Mouse (Mus musculus) stomach, embryonic 14.5 days (tissue): ENCODE results near the gene Blm. TPM values are rescaled to one million over a fixed set of nuclear protein-coding genes. Genes with fewer than 3 reads are reported as not detected.
A peak's percentile ranks its signal among the peaks of the same experiment; 100 is the strongest.

ENCODE experiments used
- ATAC-seq: fragments of 200-750 bp; cut with Nextera tagmentation; 2 replicates; pipeline ENCODE4 v1.8.0; 2017; ENCODE audit warnings: low read depth, moderate TSS enrichment; ENCODE audit not compliant: insufficient number of reproducible peaks, insufficient read depth, low FRiP score
- H3K27ac ChIP-seq: fragments of 300-500 bp; sonication (generic); 2 replicates; pipeline ENCODE4 v1.5.1; 2014; ENCODE audit warnings: mild to moderate bottlenecking, low read length, moderate library complexity, mixed read lengths
- H3K27me3 ChIP-seq: fragments of 300-500 bp; sonication (generic); 2 replicates; pipeline ENCODE4 v1.6.1; 2014; ENCODE audit warnings: low read length, control low read depth, mixed read lengths; ENCODE audit not compliant: control insufficient read depth, insufficient read depth
- H3K36me3 ChIP-seq: fragments of 300-500 bp; sonication (generic); 2 replicates; pipeline ENCODE4 v1.6.1; 2014; ENCODE audit warnings: mild to moderate bottlenecking, control low read depth, low read length, moderate library complexity, mixed read lengths; ENCODE audit not compliant: control insufficient read depth, insufficient read depth
- H3K4me1 ChIP-seq: fragments of 300-500 bp; sonication (generic); 2 replicates; pipeline ENCODE4 v1.6.1; 2014; ENCODE audit warnings: low read length, control low read depth, mixed read lengths; ENCODE audit not compliant: control insufficient read depth, insufficient read depth
- H3K4me2 ChIP-seq: fragments of 300-500 bp; sonication (generic); replicated peaks from 2 replicates; pipeline ENCODE4 v1.6.1; 2014; ENCODE audit warnings: low read depth, low read length, control low read depth
- H3K4me3 ChIP-seq: fragments of 300-500 bp; sonication (generic); 2 replicates; pipeline ENCODE4 v1.5.1; 2014; ENCODE audit warnings: low read depth, low read length, control low read depth
- H3K9ac ChIP-seq: fragments of 300-500 bp; sonication (generic); replicated peaks from 2 replicates; pipeline ENCODE4 v1.6.1; 2014; ENCODE audit warnings: low read depth, mild to moderate bottlenecking, control low read depth, low read length, moderate library complexity, mixed read lengths
- H3K9me3 ChIP-seq: fragments of 300-500 bp; sonication (generic); 2 replicates; pipeline ENCODE4 v1.6.1; 2016; ENCODE audit warnings: low read depth, low read length, control low read depth; ENCODE audit not compliant: control insufficient read depth
- WGBS: fragments of 180-500 bp; shearing (Covaris S2); extraction: QIAGEN DNeasy Blood & Tissue Kit; methylation state at CpG from one replicate; pipeline ENCODE4 v1.1.7; 2014; 5-methylcytosine and 5-hydroxymethylcytosine counted together
- polyA plus RNA-seq: library from polyadenylated mRNA; unstranded; fragments of >200 nt; fragmentation: Nextera tagmentation; extraction: Ambion mirVana; gene quantifications from 2 replicates; pipeline ENCODE4 v1.2.1, GENCODE M21; 2014

The Blm gene
- polyA plus RNA-seq, 1 experiment from 2014 or later, result 24.0 TPM

DNA sequence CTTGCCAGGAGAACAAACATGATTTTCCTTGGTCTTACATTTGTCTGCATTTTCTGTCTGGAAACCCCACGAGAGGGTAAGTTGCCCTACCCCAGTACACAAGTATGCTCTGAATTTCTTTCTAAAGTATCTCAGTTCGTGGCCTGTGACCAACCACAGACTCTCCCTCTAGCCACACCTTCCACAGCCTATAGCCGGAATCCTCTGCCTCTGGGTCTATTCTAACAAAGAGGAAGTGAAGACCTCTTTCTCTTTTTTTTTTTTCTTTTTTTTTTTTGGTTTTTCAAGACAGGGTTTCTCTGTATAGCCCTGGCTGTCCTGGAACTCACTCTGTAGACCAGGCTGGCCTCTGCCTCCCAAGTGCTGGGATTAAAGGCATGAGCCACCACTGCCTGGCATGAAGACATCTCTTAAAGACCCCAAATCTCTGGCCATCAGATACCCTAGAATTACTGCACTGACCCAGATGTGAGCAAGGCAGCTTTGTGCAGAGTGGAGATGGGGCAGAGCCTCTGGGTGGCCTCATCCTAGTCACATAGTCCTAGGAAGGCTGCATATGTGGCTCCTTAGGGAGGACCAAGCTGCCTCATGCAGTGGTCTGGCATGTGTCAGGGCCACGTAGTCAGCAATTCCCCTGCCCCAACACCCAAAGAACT is 79.3 kb downstream of the Blm start:
- H3K4me1 ChIP-seq, result peaks cover 5% of the 10 kb centered on the region; the same call in 1 of the 2 replicates
- peaks cover 14% of the 10 kb centered on the region for H3K36me3 ChIP-seq
- ATAC-seq, result no peak
- no peak overlapping the region for H3K9ac ChIP-seq
- H3K9me3 ChIP-seq, result no peaks in the 10 kb centered on the region
- no peak overlapping the region; the same call in 1 of the 2 replicates for H3K27ac ChIP-seq
- 65% methylated on average over 4 of the region's 4 CpGs for WGBS
- no peaks in the 10 kb centered on the region for H3K27me3 ChIP-seq
- H3K4me2 ChIP-seq, result no peak overlapping the region
- H3K4me3 ChIP-seq, result no peak overlapping the region

DNA sequence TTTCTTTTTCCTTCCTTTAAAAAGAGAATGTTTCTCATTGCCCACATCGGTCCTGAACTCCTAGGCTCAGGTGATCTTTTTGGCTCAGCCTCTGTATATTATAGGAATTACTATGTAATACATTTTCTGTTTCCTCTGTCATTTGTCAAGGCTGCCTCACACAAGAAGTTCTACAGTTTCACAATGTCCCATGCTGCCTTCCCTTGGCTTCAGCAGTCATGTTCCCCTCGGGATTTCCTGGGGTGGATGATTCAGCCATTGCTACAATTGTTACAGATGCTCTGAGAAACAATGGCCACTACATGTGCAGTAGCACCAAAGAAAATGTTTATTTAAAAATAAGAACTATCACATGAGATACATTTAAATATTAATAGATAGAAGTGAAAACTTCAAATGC is 80.1 kb downstream of the Blm start:
- no peak overlapping the region for H3K9ac ChIP-seq
- 89% methylated on average over 2 of the region's 2 CpGs for WGBS
- no peak overlapping the region for H3K4me3 ChIP-seq
- H3K9me3 ChIP-seq, result no peaks in the 10 kb centered on the region
- H3K36me3 ChIP-seq, result peaks cover 11% of the 10 kb centered on the region; the same call in 1 of the 2 replicates
- H3K4me1 ChIP-seq, result peaks cover 5% of the 10 kb centered on the region; the same call in 1 of the 2 replicates
- H3K27ac ChIP-seq, result no peak overlapping the region
- H3K27me3 ChIP-seq, result no peaks in the 10 kb centered on the region
- ATAC-seq, result no peak
- no peak overlapping the region for H3K4me2 ChIP-seq

GRCm38 (mm10) chr7:80453997-80454396 is 80.9 kb downstream of the Blm start:
- 91% methylated on average over 5 of the region's 5 CpGs for WGBS
- no peaks in the 10 kb centered on the region for H3K9me3 ChIP-seq
- H3K27ac ChIP-seq, result no peak overlapping the region
- no peak overlapping the region for H3K9ac ChIP-seq
- H3K4me1 ChIP-seq, result peaks cover 5% of the 10 kb centered on the region; the same call in 1 of the 2 replicates
- H3K36me3 ChIP-seq, result peaks cover 11% of the 10 kb centered on the region; the same call in 1 of the 2 replicates
- no peak overlapping the region for H3K4me2 ChIP-seq
- ATAC-seq, result no peak
- no peak overlapping the region for H3K4me3 ChIP-seq
- no peaks in the 10 kb centered on the region for H3K27me3 ChIP-seq

DNA sequence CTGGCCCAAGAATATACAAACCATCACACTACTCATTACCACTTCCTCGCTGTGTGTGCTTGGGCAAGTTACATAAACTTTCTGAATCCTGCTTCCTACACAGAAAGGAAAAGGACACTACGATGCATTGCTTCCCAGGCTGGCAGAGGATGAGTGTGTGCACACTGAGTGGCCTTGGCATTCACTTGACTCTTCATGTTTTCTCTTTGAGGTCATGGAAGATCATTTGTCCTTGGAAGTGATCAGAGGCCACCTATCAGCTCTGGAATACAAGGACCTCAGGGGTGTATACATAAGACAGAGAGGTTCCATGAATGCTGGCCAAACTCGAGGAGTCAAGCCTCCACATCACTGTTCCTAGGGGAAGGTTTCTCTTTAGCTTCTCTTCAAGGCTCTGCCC is 81.8 kb downstream of the Blm start:
- no peak overlapping the region for H3K27ac ChIP-seq
- no peak for ATAC-seq
- H3K9me3 ChIP-seq, result no peaks in the 10 kb centered on the region
- H3K9ac ChIP-seq, result no peak overlapping the region
- no peaks in the 10 kb centered on the region for H3K27me3 ChIP-seq
- H3K4me3 ChIP-seq, result no peak overlapping the region
- 86% methylated on average over 3 of the region's 3 CpGs for WGBS
- no peak overlapping the region for H3K4me2 ChIP-seq
- H3K4me1 ChIP-seq, result peaks cover 5% of the 10 kb centered on the region; the same call in 1 of the 2 replicates
- peaks cover 11% of the 10 kb centered on the region; the same call in 1 of the 2 replicates for H3K36me3 ChIP-seq

DNA sequence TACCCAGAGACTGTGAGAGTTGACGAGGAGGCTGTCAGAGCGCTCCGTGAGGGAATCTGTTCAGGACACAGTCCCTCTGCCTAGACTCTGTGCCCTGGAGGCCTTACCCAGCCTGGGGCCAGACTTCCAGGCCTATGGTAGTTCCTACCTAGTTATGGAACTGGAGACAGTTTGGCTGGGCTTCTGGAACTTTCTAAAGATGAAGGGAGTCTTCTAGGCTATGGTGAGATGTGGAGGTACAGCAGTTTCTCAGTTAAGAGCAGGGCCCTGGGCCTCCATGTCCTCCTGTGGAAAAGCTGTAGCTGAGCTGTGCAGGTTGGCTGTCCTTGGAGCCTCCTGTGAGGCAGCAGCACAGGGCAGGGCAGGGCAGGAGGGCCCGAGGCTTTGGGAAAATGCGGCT is 82.7 kb downstream of the Blm start:
- no peak overlapping the region for H3K27ac ChIP-seq
- no peak for ATAC-seq

DNA sequence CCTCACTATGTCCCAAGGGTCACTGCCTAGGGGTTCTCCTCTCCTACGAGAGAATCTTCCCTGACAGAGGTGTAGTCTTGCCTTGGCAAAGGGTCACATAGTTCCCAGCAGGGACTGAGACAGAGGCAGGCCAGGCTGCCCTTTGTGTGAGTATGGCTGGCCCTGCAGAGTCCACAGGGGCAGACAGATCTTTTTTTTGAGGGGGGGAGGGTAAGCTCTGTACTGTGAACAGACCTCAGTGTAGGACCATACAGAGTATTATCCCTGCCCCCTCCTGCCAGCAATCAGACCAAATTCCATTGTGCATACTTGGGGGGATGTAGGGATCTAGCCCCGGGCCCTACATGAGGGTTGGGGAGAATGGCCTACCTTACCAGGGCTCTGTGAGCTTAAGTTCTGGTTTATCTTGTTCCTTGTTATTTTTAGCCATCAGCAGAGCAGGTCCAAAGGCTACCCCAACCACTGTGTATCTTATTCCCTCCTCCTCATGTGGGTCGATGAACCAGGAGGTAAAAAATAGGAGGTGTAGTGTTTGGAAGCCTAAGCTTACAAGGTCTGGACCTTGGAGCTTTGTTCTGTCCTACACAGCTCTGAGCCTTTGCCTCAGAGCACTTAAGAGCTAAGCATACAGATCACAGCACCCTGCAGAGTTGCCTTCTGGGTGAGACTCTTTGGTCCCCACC is 83.2 kb downstream of the Blm start:
- H3K9ac ChIP-seq, result no peak overlapping the region
- peak; percentile 35; the same call in 1 of the 2 replicates for ATAC-seq
- no peaks in the 10 kb centered on the region for H3K4me1 ChIP-seq
- no peak overlapping the region for H3K4me2 ChIP-seq
- H3K9me3 ChIP-seq, result no peaks in the 10 kb centered on the region
- no peak overlapping the region for H3K4me3 ChIP-seq
- no peaks in the 10 kb centered on the region for H3K27me3 ChIP-seq
- WGBS, result 74% methylated on average over 3 of the region's 3 CpGs
- H3K27ac ChIP-seq, result no peak overlapping the region
- H3K36me3 ChIP-seq, result peaks cover 11% of the 10 kb centered on the region; the same call in 1 of the 2 replicates

More for the DNA sequence above, 82.7 kb downstream of the Blm start:
- Histone ChIP-seq H3K9me3 (no peaks in the 10 kb centered on the region), H3K9ac (no peak overlapping the region), H3K36me3 (peaks cover 11% of the 10 kb centered on the region; the same call in 1 of the 2 replicates), H3K4me1 (peaks cover 2% of the 10 kb centered on the region; the same call in 1 of the 2 replicates), H3K4me2 (no peak overlapping the region), H3K4me3 (no peak overlapping the region), H3K27me3 (no peaks in the 10 kb centered on the region)
- 88% methylated on average over 5 of the region's 5 CpGs for WGBS

DNA sequence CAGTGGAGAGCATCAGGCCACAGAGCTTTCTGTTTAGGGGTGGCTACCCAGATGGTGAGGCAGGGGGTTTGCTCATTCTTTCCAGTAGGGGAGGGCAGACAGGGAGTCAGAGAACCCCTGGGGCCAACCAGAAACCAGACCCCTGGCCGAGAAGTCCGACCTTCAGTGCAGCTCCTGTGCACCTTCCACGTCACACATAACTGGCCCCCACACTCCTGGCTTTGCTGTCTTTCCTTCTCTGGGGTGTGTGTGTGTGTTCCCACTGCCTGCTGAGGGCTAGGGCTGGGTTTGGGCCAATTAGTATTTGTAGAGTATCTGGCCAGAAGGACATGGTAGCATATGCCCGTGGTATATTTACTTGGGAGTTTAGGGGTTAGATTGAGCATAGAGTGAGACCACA is 84.6 kb downstream of the Blm start:
- H3K4me3 ChIP-seq, result no peak overlapping the region
- WGBS, result 85% methylated on average over 4 of the region's 4 CpGs
- no peaks in the 10 kb centered on the region for H3K27me3 ChIP-seq
- H3K4me1 ChIP-seq, result peaks cover 7% of the 10 kb centered on the region; the same call in 1 of the 2 replicates
- no peak for ATAC-seq
- no peaks in the 10 kb centered on the region for H3K9me3 ChIP-seq
- no peak overlapping the region for H3K27ac ChIP-seq
- peaks cover 11% of the 10 kb centered on the region; the same call in 1 of the 2 replicates for H3K36me3 ChIP-seq
- H3K9ac ChIP-seq, result no peak overlapping the region
- H3K4me2 ChIP-seq, result no peak overlapping the region

DNA sequence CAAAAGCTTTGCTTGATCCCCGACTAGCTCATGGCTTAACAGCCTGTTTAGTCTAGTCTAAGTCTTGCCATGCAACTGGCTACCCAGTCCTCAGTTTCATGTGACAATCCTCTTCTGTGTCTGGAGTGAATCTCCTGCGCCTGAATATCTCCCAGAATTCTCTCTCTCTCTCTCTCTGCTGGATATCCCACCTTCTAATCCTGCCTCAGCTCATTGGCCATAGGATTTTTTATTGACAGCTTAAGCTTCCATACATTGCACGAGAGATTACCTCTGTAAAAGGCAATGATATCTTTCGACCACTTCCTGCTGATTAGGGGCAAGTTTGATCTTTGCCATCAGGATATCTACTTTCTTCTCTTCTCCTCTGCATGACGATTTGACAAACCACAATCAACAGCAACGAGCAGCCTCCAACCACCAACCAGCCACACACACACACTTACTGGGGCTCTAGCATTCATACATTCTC is 85.3 kb downstream of the Blm start:
- Histone ChIP-seq H3K4me1 (peaks cover 14% of the 10 kb centered on the region), H3K4me2 (no peak overlapping the region), H3K27me3 (no peaks in the 10 kb centered on the region), H3K36me3 (peaks cover 11% of the 10 kb centered on the region; the same call in 1 of the 2 replicates), H3K9me3 (no peaks in the 10 kb centered on the region), H3K9ac (no peak overlapping the region), H3K4me3 (no peak overlapping the region), H3K27ac (no peak overlapping the region)
- ATAC-seq, result no peak
- 65% methylated on average over 6 of the region's 6 CpGs for WGBS
